Mouse (Mus musculus) megakaryocyte-erythroid progenitor cell, adult 5-6 weeks (primary cell): ENCODE results near the gene Magea5. TPM values are rescaled to one million over a fixed set of nuclear protein-coding genes. Genes with fewer than 3 reads are reported as not detected.
"Not testable (repeated sequence)": the region's sequence is repeated elsewhere in the genome, so short reads cannot be mapped to it uniquely, and the experiment has no call there.

ENCODE experiments used
- ATAC-seq: replicated peaks from 2 replicates; pipeline ENCODE4 v1.8.0; 2016; ENCODE audit warnings: mild to moderate bottlenecking, inconsistent platforms; ENCODE audit not compliant: severe bottlenecking, poor library complexity, low FRiP score, low TSS enrichment
- total RNA-seq, 2 experiments: library from RNA; stranded (forward) in 1 of 2; stranded (reverse) in 1 of 2; fragments of 200-1000, 215-1000 nt in 1 of 2; fragments of >200 nt in 1 of 2; fragmentation: Nextera tagmentation in 1 of 2; gene quantifications; 2 replicates each; pipeline ENCODE4 v1.2.3; 2014 to 2017

The Magea5 gene
- total RNA-seq (2014; fragmentation: Nextera tagmentation) (not detected in 2 replicates), total RNA-seq (2017) (not detected in 2 replicates)

DNA sequence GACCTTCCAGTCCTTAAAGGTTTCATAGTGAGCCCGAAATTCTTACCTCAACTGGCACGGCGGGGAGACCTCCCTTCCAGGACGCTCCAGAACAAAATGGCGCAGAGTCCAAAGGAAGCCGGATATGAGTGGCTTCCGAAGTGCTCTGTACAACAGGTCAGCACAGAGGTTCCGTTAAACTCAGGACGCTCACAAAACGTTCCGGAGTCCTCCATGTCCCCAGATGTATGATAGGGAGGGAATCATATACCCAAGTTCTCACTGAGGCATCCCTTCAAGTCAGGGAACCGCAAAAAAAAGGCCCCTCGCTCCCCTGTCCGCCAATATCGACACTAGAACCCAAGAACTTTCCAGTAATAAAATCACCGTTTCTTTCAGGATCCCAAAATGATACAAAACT, at the start of gene Magea5:
TSS of gene Magea5 (minus strand) at position 101 of the 400 bp plus-strand sequence.
- ATAC-seq = not testable (repeated sequence)

GRCm38 (mm10) chrX:155098024-155098423, 35.1 kb upstream of the Magea5 start:
- no peak for ATAC-seq

- ATAC-seq = not testable (repeated sequence)
Measured at GRCm38 (mm10) chrX:155093566-155093965, 30.6 kb upstream of the Magea5 start, which contains the start of gene Magea2. Gene Magea2, minus strand, starts transcription at chrX:155093666.

- ATAC-seq = not testable (repeated sequence)
Measured at GRCm38 (mm10) chrX:155089693-155090092, 26.7 kb upstream of the Magea5 start, which contains the start of gene Magea1. Gene Magea1, minus strand, starts transcription at chrX:155089793.

Other genes with a start within 250 kb of the Magea5 start
- not detected in 2 replicates for gene Cldn34b1, start 172.9 kb downstream of the Magea5 start, total RNA-seq (2014; fragmentation: Nextera tagmentation)
- not detected in 2 replicates for gene Cldn34b1, start 172.9 kb downstream of the Magea5 start, total RNA-seq (2017)
- not detected in 2 replicates for gene Magea6, start 127.2 kb downstream of the Magea5 start, total RNA-seq (2014; fragmentation: Nextera tagmentation)
- gene Magea6, start 127.2 kb downstream of the Magea5 start, total RNA-seq (2017) = not detected in 2 replicates
- gene Magea3, start 113.6 kb downstream of the Magea5 start, total RNA-seq (2014; fragmentation: Nextera tagmentation) = not detected in 2 replicates
- gene Magea3, start 113.6 kb downstream of the Magea5 start, total RNA-seq (2017) = not detected in 2 replicates
- gene Magea8, start 67.3 kb downstream of the Magea5 start, total RNA-seq (2014; fragmentation: Nextera tagmentation) = not detected in 2 replicates
- not detected in 2 replicates for gene Magea8, start 67.3 kb downstream of the Magea5 start, total RNA-seq (2017)
- not detected in 2 replicates for gene Magea1, start 26.6 kb upstream of the Magea5 start, total RNA-seq (2014; fragmentation: Nextera tagmentation)
- not detected in 2 replicates for gene Magea1, start 26.6 kb upstream of the Magea5 start, total RNA-seq (2017)
- gene Magea2, start 30.5 kb upstream of the Magea5 start, total RNA-seq (2014; fragmentation: Nextera tagmentation) = not detected in 2 replicates
- not detected in 2 replicates for gene Magea2, start 30.5 kb upstream of the Magea5 start, total RNA-seq (2017)
- not detected in 2 replicates for gene Cldn34b2, start 65.3 kb upstream of the Magea5 start, total RNA-seq (2014; fragmentation: Nextera tagmentation)
- gene Cldn34b2, start 65.3 kb upstream of the Magea5 start, total RNA-seq (2017) = not detected in 2 replicates
- gene Sat1, start 153.3 kb upstream of the Magea5 start, total RNA-seq (2014; fragmentation: Nextera tagmentation) = 31.4 and 37.1 TPM in 2 replicates
- 76.2 and 82.5 TPM in 2 replicates for gene Sat1, start 153.3 kb upstream of the Magea5 start, total RNA-seq (2017)
- gene Acot9, start 199.3 kb upstream of the Magea5 start, total RNA-seq (2014; fragmentation: Nextera tagmentation) = 18.1 and 34.5 TPM in 2 replicates
- 25.1 and 27.0 TPM in 2 replicates for gene Acot9, start 199.3 kb upstream of the Magea5 start, total RNA-seq (2017)